Mouse (Mus musculus): ENCODE measurements around the gene Arhgap22. TPM values are rescaled to one million over a fixed set of nuclear protein-coding genes. Genes with fewer than 3 reads are reported as not detected.
A peak's percentile ranks its signal among the peaks of the same experiment; 100 is the strongest.

Arhgap22 gene
- total RNA-seq (2012; rRNA removed) (0.07 TPM in 1 of 2 replicates, not detected in the other), polyA plus RNA-seq (2012; ENCODE audit: insufficient read depth in 1 of 2, insufficient read length in 2 of 2, low read depth in 1 of 2, low replicate concordance in 2 of 2, missing spikeins in 1 of 2) (under 1 TPM in 1 of 2 experiments, not detected in 1; 0.11 TPM)

DNA sequence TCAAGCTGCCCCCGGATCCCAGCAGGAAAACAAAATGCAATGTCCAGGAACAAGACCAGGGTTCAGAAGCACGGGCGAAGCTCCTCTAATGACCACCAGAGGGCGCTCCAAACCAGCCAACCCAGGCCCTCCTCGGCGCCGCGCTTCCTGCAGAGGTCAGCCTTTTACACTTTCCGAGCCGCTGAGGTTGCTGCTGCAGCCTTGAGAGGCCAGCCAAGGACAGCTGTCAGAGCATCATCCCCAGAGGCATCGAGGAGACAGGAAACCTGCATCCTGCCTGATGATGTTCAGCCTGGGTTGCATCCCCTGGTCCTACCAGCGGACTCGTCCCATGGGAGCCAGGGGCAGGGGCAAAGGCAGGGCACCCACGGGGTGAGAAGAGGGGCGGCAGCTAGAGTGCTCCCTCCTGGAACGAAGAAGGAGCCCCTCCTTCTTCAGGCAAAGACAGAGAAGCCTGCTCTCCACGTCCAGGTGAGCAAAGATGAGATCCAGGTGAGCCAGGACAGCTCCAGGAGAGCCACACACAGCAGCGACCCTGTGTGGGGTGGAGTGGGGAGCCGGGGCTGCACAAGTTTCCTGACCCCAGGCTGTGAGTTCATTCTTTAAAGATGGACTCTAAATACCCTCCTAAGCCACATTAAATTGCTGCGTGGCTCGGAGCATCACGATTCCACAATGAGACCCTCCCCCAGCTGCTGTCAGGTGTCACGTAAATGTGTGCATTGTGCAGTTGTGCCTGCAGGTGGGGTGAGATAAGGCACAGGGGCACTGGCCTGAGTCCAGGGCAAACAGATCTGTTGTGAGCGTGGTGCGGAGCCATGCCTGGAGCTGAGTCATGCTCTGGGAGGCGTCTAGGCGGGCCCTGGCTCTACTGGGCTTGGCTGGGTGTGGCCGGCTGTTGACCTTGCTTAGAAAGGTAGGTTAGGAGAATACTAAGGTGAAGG is at the start of gene Arhgap22:
Arhgap22 (plus strand) TSS at position 204 of the 944 bp plus-strand sequence.
- DNase-seq (ENCODE audit: low read depth, low spot score), result peak; percentile 88
- Histone ChIP-seq H3K36me3 (ENCODE audit: control insufficient read depth in 1 of 2, insufficient read depth in 2 of 2, low read length in 2 of 2) (peaks cover 0 to 3% of the 10 kb centered on the region in 2 experiments; a peak in 2 of 4 replicates), H3K9me3 (replicated peaks; ENCODE audit: insufficient read depth, low read length) (no peaks in the 10 kb centered on the region), H3K27ac (ENCODE audit: control insufficient read depth, low read depth, low read length) (no peak within 1 kb of the TSS), H3K4me3 (ENCODE audit: control insufficient read depth in 1 of 2, insufficient read depth in 1 of 2, low read depth in 2 of 2, low read length in 2 of 2) (peak within 1 kb of the TSS; percentile 18 to 47; a peak in 3 of 4 replicates), H3K9ac (ENCODE audit: control insufficient read depth, low read depth, low read length, poor library complexity, severe bottlenecking) (peak within 1 kb of the TSS; percentile 33), H3K4me1 (ENCODE audit: control insufficient read depth in 1 of 2, insufficient read depth in 2 of 2, low read length in 2 of 2) (peaks cover 0 to 12% of the 10 kb centered on the region in 2 experiments; a peak in 3 of 4 replicates), H3K27me3 (ENCODE audit: control insufficient read depth in 1 of 2, insufficient read depth in 2 of 2, low read length in 2 of 2) (peaks cover 0 to 3% of the 10 kb centered on the region in 2 experiments; a peak in 3 of 4 replicates), H3K79me2 (ENCODE audit: control insufficient read depth, insufficient read depth, low read length, poor library complexity) (no peaks in the 10 kb centered on the region)
- TF ChIP-seq HCFC1 (IDR thresholded peaks at IDR 0.05; ENCODE audit: low read depth, low read length), result no peak
- TF ChIP-seq E2F4 (IDR thresholded peaks at IDR 0.05; ENCODE audit: borderline replicate concordance, low read depth, low read length), result no peak
- no peak for TF ChIP-seq TCF12 (IDR thresholded peaks at IDR 0.05; ENCODE audit: low read depth, low read length)
- no peak for TF ChIP-seq UBTF (IDR thresholded peaks at IDR 0.05; ENCODE audit: borderline replicate concordance, insufficient read depth, low read depth, low read length)
- no peak for TF ChIP-seq BHLHE40 (IDR thresholded peaks at IDR 0.05; ENCODE audit: borderline replicate concordance, low read depth, low read length)
- TF ChIP-seq GATA1 (IDR thresholded peaks at IDR 0.05; ENCODE audit: low read depth, low read length), result peak; percentile 20; the same call in 1 of the 2 replicates
- no peak for TF ChIP-seq NELFE (IDR thresholded peaks at IDR 0.05; ENCODE audit: low read depth, low read length)
- TF ChIP-seq RCOR1 (IDR thresholded peaks at IDR 0.05; ENCODE audit: low read depth, low read length), result no peak
- no peak for TF ChIP-seq POLR2A (IDR thresholded peaks at IDR 0.05; ENCODE audit: control insufficient read depth in 1 of 2, insufficient read depth in 1 of 2, low read depth in 1 of 2, low read length in 2 of 2, poor library complexity in 1 of 2)
- TF ChIP-seq CTCF (IDR thresholded peaks at IDR 0.05 in 2 of 3, conservative IDR thresholded peaks at IDR 0.05 in 1 of 3; ENCODE audit: control insufficient read depth in 1 of 3, insufficient read depth in 1 of 3, low read depth in 2 of 3, low read length in 3 of 3, poor library complexity in 1 of 3, severe bottlenecking in 1 of 3), result peak; percentile 80 to 100 (median 99)
- no peak for TF ChIP-seq USF2 (IDR thresholded peaks at IDR 0.05; ENCODE audit: borderline replicate concordance in 1 of 2, insufficient read depth in 1 of 2, low read depth in 1 of 2, low read length in 2 of 2)
- TF ChIP-seq RAD21 (IDR thresholded peaks at IDR 0.05; ENCODE audit: low read depth, low read length), result peak; percentile 89
- TF ChIP-seq JUND (IDR thresholded peaks at IDR 0.05; ENCODE audit: low read depth, low read length), result no peak
- TF ChIP-seq KAT2A (conservative IDR thresholded peaks at IDR 0.05; ENCODE audit: low read depth, low read length), result no peak
- TF ChIP-seq USF1 (IDR thresholded peaks at IDR 0.05; ENCODE audit: low read depth, low read length), result no peak
- no peak for TF ChIP-seq CHD2 (IDR thresholded peaks at IDR 0.05; ENCODE audit: low read length)
- TF ChIP-seq TAL1 (IDR thresholded peaks at IDR 0.05; ENCODE audit: low read length), result peak; percentile 12; the same call in 1 of the 2 replicates
- TF ChIP-seq MAZ (IDR thresholded peaks at IDR 0.05; ENCODE audit: low read depth, low read length), result no peak
- no peak for TF ChIP-seq SIN3A (IDR thresholded peaks at IDR 0.05; ENCODE audit: low read length)
- TF ChIP-seq SMC3 (IDR thresholded peaks at IDR 0.05; ENCODE audit: low read depth, low read length), result peak; percentile 96
- TF ChIP-seq ZC3H11A (IDR thresholded peaks at IDR 0.05; ENCODE audit: low read depth, low read length), result peak; percentile 82
- no peak for TF ChIP-seq ELF1 (IDR thresholded peaks at IDR 0.05; ENCODE audit: low read depth, low read length)
- peak; percentile 48; the same call in 1 of the 2 replicates for TF ChIP-seq TBP (IDR thresholded peaks at IDR 0.05; ENCODE audit: low read depth, low read length)
- no peak for TF ChIP-seq POLR2AphosphoS2 (IDR thresholded peaks at IDR 0.05; ENCODE audit: low read length)
- TF ChIP-seq EP300 (IDR thresholded peaks at IDR 0.05; ENCODE audit: low read depth in 1 of 2, low read length in 2 of 2), result peak in 1 of 2 experiments; percentile 34; a peak in 2 of 4 replicates
- TF ChIP-seq ZKSCAN1 (IDR thresholded peaks at IDR 0.05; ENCODE audit: low read depth, low read length), result no peak

Data from MEL (cell line).